Mouse (Mus musculus) left cerebral cortex, postnatal 14 days (tissue): ENCODE results near the gene Wdr45. TPM values are rescaled to one million over a fixed set of nuclear protein-coding genes. Genes with fewer than 3 reads are reported as not detected.
"Not testable (repeated sequence)": the region's sequence is repeated elsewhere in the genome, so short reads cannot be mapped to it uniquely, and the experiment has no call there.

Experiments
- DNase-seq, 2 experiments: peaks; one replicate each; pipeline ENCODE4 v3.0.0; 2021 to 2022; ENCODE audit warnings: low spot score in 2 of 2, mixed read lengths in 1 of 2
- intact Hi-C: fragments of 180-260 bp; cut with DNase I; formaldehyde crosslinking; loops from one replicate; pipeline ENCODE4 v1.15.1; 2025
- total RNA-seq, 2 experiments: library from RNA; stranded (reverse); gene quantifications; 2 replicates each; pipeline ENCODE4 v1.2.3; 2021

The Wdr45 gene
- total RNA-seq, 2 experiments from 2014 or later: 44.9 to 53.6 TPM

DNA sequence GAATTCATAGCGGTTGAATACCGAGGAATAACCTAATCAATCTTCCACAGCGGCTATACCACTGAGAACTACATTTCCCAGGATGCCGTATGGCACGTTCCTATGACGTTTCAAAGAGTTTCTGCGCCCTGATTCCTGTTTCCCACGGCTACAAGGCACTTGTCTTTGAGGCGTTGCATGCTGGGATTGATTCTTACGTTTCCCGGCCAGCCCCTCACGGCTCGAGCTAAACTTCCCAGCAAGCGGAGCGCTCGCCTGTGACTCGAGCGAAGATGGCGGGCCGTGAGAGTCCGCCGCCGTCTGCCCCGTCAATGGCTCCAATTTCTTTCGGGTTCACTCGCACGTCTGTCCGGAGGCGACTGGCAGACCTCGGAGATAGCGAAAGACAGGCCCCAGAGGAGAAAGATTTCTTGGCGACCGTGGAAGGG lies 17.2 kb upstream of the Wdr45 start, which contains the start of gene Gpkow:
Gene Gpkow (plus strand): TSS at position 178 of the 428 bp plus-strand sequence.
- intact Hi-C loops: loop anchor here (10.0 kb wide), 1 partner anchor 272 kb away; no protein-coding TSS in a partner anchor
- DNase-seq: peak; percentile 85 to 91

DNA sequence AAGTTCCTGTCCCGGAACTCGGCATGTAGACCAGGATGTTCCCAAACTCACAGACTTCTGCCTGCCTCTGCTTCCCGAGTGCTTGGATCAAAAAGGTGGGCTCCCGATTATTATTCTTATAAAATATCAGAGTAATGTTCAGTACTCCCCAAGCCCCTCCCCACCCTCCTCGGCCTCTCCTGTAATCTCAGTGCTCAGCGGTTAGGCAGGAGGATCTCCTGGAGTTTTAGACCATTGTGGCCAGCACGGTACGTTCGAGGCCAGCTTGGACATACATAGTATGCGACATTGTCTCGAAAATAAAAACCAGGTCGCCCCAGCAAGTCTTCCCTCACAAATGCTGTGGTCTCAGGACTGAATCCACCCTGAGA lies 384 bp upstream of the Wdr45 start:
- DNase-seq, intact Hi-C loops: not testable (repeated sequence)

DNA sequence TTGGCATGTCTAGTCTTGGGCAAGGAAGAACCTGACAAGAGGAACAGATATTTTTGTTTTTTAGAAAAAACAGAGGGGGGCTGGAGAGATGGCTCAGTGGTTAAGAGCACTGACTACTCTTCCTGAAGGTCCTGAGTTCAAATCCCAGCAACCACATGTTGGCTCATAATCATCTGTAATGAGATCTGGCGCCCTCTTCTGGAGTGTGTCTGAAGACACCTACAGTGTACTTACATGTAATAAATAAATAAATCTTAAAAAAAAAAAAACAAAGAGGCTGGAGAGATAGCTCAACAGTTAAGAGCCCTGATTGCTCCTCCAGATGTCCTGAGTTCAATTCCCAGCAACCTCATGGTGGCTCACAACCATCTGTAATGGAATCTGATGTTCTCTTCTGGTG lies 1.9 kb downstream of the Wdr45 start:
- intact Hi-C loops, DNase-seq: not testable (repeated sequence)

DNA sequence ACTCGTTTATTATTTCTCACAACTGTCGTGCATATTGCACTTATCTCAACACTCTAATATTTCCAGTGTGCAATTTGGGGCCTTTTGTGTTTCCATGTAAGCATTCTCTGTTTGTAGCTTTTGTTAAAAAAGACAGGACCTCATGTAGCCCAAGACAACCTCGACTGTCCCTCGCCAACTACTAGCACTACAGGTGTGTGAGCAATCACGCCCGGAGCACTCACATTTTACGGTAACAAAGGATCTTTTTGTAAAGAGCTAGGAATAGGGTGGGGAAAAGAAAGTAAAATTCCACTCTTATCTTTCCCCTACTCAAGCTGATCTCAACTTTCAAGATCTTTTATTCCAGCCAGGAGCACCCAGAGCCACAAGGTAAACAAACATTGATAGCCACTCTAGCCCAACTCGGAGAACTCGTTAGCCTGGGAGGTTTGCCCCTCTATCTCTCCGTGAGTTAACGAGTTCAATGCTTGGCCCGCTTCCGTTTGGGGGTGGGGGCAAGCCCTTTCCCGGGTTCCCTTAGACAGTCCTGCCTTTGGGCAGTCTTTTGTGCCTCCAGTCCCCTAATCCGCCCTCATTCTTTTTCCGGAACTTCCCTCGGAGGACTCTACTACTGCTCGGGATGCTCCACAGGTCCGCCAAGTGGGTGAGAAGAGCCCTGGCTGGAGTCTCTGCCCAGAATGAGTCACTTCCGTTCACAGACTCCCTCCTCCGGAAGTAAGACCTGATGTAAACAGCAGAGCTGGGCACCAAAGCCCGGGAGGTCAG lies 7.6 kb downstream of the Wdr45 start, which contains the start of gene Gm45208:
Gene Gm45208 (plus strand): TSS at position 732 of the 768 bp plus-strand sequence.
- DNase-seq: peak; percentile 39 to 56
- intact Hi-C loops: no loop called here

DNA sequence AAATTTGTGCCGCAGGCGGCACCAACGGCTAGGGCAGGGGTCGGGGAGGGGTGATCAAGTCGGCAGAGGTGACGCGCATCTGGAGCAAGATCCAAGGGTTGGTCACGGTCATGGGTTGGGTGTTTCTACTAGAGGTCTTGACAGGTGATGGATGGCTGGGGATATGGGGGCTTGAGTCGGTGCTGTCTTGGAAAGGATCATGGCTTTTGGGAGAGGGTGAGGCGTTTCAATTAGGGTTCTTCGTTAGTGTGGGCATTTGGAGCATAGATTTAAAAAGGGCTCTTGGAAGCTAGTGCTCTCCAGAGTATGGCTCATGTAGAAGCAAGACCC lies 8.1 kb downstream of the Wdr45 start:
- no peak for DNase-seq
- intact Hi-C loops: no loop called here

DNA sequence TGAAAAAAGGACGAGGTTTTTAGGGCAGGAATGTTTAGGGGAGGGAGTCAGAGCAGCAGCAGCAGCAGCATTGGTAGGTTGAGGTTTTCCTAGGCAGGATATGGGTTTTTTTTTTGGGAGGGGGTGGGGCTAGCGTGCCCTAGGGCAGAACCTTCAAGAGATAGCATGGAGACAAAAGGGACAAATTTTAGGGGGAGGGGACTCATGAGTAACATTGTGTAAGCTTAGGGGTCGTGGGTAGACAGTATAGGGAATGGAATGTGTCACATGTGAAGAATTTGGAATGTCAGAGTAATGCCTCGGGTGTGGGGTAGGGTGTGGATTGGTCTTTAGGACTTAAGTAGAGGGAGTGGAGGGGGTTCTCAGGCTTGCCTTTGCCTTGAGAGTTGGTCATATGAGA lies 8.6 kb downstream of the Wdr45 start:
- intact Hi-C loops: no loop called here

DNA sequence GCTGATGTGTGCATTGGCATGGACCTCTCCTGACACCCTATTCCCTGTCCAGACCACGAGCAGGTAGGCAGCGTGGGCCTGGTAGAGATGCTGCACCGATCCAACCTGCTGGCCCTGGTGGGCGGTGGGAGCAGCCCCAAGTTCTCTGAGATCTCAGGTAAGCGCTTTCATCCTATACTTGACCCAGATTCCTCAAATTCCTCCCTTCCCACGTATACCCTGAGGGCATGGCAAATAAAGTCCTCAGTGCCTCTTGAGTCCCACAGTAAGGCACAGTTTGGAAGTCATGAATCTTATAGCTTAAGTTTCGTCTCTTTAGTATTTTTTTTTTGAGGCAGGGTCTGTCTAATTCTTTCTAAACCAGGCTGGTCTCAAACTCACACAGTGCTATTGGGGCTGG lies 10.0 kb downstream of the Wdr45 start:
- intact Hi-C loops: no loop called here
- DNase-seq: no peak

More for the DNA sequence above, 8.6 kb downstream of the Wdr45 start:
- no peak for DNase-seq

DNA sequence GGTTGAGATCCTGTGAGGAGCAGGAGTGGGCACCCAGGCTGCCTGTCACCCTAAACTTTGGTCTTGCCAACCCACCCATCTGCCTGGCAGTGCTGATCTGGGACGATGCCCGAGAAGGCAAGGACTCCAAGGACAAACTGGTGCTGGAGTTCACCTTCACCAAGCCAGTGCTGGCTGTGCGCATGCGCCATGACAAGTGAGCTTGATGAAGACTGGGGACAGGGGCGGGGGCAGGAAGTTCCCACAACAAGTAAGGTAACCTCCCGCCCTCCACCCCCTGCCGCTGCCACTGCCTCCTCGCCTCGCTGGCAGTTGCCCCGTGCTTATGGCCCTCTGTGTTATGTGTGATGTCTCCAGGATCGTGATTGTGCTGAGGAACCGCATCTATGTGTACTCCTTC lies 11.7 kb downstream of the Wdr45 start:
- no peak for DNase-seq

DNA sequence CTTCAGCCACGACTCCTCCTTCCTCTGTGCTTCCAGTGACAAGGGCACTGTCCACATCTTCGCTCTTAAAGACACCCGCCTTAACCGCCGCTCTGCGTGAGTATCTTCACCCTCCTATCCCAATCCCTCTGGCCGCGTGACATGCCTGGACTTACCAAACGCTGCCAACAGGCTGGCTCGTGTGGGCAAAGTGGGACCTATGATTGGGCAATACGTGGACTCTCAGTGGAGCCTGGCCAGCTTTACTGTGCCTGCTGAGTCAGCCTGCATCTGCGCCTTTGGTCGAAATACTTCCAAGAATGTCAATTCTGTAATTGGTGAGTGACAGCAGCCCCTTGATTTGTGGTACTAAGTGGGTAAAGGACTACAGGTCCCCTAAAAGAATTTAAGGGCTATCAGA lies 13.0 kb downstream of the Wdr45 start:
- DNase-seq: no peak
- intact Hi-C loops: no loop called here

More for the DNA sequence above, 11.7 kb downstream of the Wdr45 start:
- intact Hi-C loops: no loop called here

DNA sequence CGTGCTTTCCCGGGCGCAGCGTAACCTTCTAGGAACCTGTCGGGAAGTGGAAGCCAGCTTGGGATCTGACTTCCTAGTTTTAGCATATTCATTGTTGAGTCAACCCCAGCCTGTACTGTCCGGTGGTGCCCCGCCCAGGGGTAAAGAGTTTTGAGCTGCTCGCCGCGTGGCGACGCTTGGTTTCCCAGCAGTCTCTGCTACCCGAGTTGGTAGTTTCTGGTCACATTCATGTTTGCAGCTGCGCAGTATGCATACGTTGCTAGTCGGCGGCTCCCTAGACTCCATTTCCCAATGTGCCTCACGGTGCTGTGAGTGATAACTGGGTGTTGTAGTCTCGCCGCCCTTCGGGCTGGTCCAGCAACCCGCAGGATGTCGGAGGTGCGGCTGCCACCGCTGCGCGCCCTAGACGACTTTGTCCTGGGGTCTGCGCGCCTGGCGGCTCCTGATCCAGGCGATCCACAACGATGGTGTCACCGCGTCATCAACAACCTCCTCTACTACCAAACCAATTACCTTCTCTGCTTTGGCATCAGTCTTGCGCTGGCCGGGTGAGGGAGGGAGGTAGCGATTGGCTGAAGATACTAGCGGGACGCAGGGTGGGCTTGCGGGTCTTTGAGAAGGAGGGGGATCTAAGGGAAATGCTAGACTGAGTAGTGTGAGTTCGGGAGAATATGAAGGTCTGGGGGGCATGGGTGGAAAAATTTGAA lies 14.2 kb downstream of the Wdr45 start, which contains the start of gene Praf2:
Gene Praf2 (plus strand): TSS at position 225 of the 707 bp plus-strand sequence.
- DNase-seq: peak; percentile 79 to 84
- intact Hi-C loops: no loop called here

DNA sequence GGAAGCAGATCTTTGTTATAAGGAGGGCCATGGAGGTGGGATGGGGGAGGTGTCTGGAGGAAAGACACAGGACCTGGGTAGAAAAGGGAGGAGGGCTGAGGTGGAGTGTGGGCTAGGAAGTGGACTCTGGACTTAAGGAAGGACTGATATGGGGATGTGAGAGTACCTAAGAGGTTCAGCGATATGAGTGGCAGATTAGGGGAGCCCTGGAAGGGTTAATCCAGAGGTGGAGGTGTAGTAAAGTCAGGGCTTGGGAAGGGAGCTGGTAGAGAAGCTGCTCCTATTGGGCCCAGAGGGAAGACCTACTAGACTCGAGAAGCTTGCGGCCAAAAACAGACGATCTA lies 14.8 kb downstream of the Wdr45 start:
- intact Hi-C loops: no loop called here
- no peak for DNase-seq

DNA sequence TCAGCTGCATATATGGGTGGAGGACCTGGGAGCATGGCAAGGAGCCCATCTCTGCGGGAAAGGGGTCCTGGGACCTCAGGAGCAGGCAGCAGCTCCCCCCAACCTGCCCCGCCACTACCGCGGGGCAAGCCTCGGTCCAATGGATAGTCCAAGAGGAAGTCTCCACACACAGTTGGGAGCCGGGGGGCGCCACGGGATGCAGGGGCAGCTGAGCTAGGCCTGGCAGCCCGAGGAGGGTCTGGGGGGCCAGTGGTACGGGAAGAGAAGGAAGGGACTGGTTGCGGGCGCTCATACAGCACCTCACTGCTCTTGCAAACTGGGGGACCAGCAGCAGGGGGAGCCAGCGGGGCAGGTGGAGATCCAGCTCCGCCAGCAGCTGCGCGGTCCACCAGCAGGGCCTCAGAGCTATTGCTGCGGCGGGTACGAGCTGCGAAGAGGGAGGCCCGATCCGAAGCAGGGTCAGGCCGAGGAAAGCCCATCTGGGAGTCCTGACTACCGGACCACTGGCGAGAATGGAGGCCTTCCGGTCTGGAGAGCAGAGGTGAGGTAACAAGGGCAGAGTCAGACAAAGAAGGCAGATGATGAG lies 19.5 kb downstream of the Wdr45 start:
- intact Hi-C loops: no loop called here
- peak; percentile 47 to 62 for DNase-seq

DNA sequence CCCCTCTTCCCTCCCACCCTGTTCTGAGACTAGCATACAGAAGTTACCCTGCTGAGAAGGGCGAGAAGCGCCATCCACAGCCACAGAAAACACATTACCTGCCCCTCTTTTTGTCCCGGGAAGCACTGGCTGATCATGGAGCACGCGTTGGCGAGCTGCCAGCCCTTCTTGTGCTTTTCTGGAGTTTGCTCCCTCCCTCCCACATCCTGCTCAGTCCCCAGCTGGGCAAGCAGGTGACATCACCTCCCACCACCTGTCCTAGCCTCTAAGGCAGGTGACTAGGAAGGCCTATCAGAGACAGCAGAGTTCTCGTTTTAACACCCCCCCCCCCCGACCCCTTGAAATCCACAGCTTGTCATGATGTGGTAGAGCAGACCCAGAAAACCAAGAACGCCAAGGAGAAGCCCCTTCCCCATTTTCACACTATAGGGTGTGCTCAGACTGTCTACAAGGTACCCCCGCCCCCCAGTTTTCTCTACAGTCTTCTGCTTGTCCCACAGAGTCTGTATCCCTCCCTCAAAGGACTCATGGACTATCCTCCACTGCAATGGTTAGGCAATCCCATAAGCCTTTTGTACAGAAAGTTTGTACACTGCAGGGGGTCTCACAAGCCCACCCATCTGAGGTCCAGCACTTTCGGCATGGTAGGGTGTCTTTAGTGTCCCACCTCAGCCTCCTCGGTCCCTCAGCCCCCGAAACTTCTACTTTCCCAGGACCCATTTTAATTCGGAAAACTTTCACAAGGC lies 25.4 kb downstream of the Wdr45 start:
- DNase-seq: peak in 1 of 2 experiments; percentile 37
- intact Hi-C loops: loop anchor here (5.0 kb wide), 1 partner anchor 38 kb away; no protein-coding TSS in a partner anchor

DNA sequence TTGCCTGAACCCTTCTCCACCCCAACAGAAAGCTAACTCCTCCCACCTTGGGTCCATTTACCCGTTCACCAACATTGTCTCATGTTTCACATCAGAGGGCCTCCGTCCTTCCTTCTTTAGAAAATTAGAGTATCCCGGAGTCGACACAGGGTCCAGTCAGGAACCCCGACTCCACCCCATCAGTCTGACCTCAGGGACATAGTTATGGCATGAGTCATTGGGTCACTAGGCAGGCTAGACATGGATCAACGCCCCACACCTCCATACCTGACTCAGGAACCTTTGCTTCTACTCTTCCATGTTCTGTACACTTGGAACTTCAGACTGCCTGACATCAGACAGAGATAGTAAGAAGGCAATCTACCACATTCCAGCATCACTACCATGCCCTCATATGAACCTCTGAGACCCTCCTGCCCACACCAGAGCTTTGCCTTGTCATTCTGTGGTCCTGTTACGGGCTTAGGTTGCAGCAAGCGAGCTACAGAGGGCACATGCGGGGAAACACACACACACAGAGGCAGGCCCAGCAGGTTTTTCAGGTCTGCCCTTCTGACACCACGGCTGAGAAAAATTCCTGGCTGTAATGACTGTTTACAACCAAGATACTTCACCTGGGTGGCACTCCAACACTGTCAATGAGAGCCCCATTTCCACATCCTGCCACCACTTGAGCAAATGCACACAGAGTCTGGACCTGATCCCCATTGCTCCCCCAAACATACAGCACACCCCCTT lies 26.1 kb downstream of the Wdr45 start:
- intact Hi-C loops: no loop called here
- DNase-seq: no peak

DNA sequence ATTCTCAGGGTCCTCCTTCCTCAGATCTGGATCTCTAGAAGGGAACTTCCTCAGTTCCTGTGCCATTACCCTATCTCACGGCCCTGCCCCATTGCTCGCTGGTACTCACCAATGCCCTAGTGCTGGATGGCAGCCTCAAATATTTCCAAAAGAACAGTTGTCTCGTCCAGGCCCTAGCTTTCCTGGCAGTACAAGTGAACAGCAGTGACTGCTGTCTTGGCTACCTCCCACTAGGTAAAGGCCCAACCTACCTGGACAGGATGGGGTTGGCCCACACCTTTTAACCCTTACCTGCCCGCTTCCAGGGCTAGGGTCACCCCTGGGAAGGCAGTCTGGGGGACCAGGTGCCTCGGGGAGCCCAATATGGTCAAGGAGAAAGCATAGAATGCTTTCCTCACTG lies 27.0 kb downstream of the Wdr45 start:
- intact Hi-C loops: no loop called here
- DNase-seq: no peak

DNA sequence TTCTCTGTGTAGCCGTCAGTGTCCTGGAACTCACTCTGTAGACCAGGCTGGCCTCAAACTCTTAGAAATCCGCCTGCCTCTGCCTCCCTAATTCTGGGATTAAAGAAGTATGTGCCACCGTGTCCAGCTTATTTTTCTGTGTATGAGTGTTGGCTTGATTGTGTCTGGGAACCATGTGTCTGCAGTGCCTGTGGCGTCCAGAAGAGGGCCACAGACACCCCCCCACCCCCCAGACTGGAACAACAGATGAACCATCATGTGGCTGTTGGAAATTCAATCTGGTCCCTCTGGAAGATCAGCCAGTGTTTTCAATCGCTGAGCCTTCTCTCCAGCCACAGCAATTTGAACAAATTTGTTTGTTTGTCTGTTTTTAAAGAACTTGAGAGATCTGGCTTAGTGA lies 29.3 kb downstream of the Wdr45 start:
- intact Hi-C loops: no loop called here
- DNase-seq: no peak

DNA sequence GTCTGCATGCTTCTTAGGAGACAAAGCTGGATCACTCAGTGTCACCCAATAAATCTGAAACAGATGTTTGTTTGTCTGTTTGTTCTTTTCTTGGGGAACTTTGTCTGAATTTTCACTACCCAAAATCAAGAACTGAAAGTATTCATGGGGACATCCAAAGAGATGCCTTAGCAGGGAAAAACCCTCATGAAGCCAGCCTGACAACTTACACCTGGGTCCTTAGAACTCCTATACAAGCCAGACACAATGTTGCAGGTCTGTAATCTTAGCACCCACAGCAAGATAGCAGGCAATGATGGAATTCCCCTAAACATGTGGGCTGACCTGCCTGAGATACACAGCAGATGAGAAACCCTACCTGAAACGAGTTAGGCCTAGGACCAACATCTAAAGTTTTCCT lies 30.8 kb downstream of the Wdr45 start:
- intact Hi-C loops: no loop called here
- no peak for DNase-seq

DNA sequence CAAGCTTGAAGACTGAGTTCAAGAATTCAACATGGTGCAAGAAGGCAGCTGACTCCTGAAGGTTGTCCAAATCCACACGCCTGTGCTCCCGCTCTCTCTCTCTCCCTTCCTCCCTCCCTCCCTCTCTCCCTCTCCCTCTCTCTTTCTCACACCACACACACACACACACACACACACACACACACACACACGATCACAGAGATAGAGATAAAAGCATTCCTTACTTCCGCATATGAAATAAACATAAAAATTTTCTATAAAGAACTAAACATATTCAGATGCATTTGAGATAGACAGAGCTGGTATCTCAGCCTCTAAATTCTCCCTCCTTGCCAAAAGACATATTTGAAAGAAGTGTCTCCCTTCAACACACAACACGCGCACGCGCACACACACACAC lies 31.3 kb downstream of the Wdr45 start:
- intact Hi-C loops: no loop called here
- no peak for DNase-seq
